Mouse (Mus musculus) stomach, postnatal 0 days (tissue): Measurements from ENCODE around the gene Nrde2. TPM values are rescaled to one million over a fixed set of nuclear protein-coding genes. Genes with fewer than 3 reads are reported as not detected.
"Not testable (repeated sequence)": the region's sequence is repeated elsewhere in the genome, so short reads cannot be mapped to it uniquely, and the experiment has no call there.

Experiments
- ATAC-seq: fragments of 200-750 bp; cut with Nextera tagmentation; 2 replicates; pipeline ENCODE4 v1.8.0; 2017; ENCODE audit not compliant: low FRiP score, low TSS enrichment
- DNase-seq: peaks from one replicate; pipeline ENCODE4 v3.0.0-alpha.2; 2016; ENCODE audit warnings: low spot score
- H3K27ac ChIP-seq: fragments of 300-500 bp; sonication (generic); replicated peaks from 2 replicates; pipeline ENCODE4 v1.5.1; 2014; ENCODE audit warnings: mild to moderate bottlenecking, control low read depth
- H3K27me3 ChIP-seq: fragments of 300-500 bp; sonication (generic); 2 replicates; pipeline ENCODE4 v1.6.1; 2014; ENCODE audit warnings: low read length; ENCODE audit not compliant: control insufficient read depth, insufficient read depth
- H3K36me3 ChIP-seq: fragments of 300-500 bp; sonication (generic); 2 replicates; pipeline ENCODE4 v1.6.1; 2014; ENCODE audit warnings: low read length, mixed read lengths; ENCODE audit not compliant: control insufficient read depth, insufficient read depth
- H3K4me1 ChIP-seq: fragments of 300-500 bp; sonication (generic); replicated peaks from 2 replicates; pipeline ENCODE4 v1.6.1; 2014; ENCODE audit warnings: antibody characterized with exemption; ENCODE audit not compliant: control insufficient read depth, insufficient read depth
- H3K4me2 ChIP-seq: fragments of 300-500 bp; sonication (generic); replicated peaks from 2 replicates; pipeline ENCODE4 v1.6.1; 2014; ENCODE audit warnings: low read depth, mild to moderate bottlenecking, control low read depth, moderate library complexity
- H3K4me3 ChIP-seq: fragments of 300-500 bp; sonication (generic); 2 replicates; pipeline ENCODE4 v1.5.1; 2014; ENCODE audit warnings: low read depth, low read length, control low read depth
- H3K9ac ChIP-seq: fragments of 300-500 bp; sonication (generic); 2 replicates; pipeline ENCODE4 v1.6.1; 2014; ENCODE audit warnings: mild to moderate bottlenecking, low read length, control low read depth, mixed read lengths
- H3K9me3 ChIP-seq: fragments of 300-500 bp; sonication (generic); 2 replicates; pipeline ENCODE4 v1.6.1; 2016; ENCODE audit warnings: low read length; ENCODE audit not compliant: control insufficient read depth
- CTCF ChIP-seq: IDR thresholded peaks from 2 replicates; pipeline ENCODE4 v1.5.1; 2016; ENCODE audit warnings: antibody characterized with exemption, low read depth, mild to moderate bottlenecking, moderate library complexity
- EP300 ChIP-seq: optimal IDR thresholded peaks from 2 replicates; pipeline ENCODE3; 2016; ENCODE audit warnings: antibody characterized with exemption
- WGBS: fragments of 180-500 bp; shearing (Covaris S2); extraction: QIAGEN DNeasy Blood & Tissue Kit; methylation state at CpG from one replicate; pipeline ENCODE4 v1.1.7; 2014; 5-methylcytosine and 5-hydroxymethylcytosine counted together
- polyA plus RNA-seq: library from polyadenylated mRNA; unstranded; fragments of >200 nt; fragmentation: Nextera tagmentation; extraction: Ambion mirVana; gene quantifications from 2 replicates; pipeline ENCODE4 v1.2.1, GENCODE M21; 2015

Gene Nrde2
- polyA plus RNA-seq, 1 experiment from 2014 or later, result 6.9 TPM

DNA sequence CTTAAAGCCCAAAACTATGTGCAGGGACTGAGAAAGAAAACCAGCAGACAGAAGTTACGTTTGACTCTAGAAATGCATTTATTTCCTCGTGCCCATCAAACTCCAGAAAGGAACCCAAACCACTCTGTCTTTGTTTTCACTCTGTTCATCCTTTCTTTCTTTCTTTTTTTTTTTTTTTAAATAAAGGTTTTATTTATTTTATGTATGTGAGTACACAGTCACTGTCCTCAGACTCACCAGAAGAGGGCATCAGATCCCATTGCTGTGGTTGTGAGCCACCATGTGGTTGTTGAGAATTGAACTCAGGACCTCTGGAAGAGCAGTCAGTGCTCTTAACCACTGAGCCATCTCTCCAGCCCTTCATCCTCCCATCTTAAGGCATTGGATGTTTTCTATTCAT lies 25.5 kb upstream of the Nrde2 start:
- not testable (repeated sequence) for H3K27me3 ChIP-seq, H3K4me2 ChIP-seq, DNase-seq, H3K36me3 ChIP-seq, H3K4me1 ChIP-seq, H3K9ac ChIP-seq, ATAC-seq, H3K9me3 ChIP-seq, H3K27ac ChIP-seq, H3K4me3 ChIP-seq
- WGBS, result 90% methylated on average over 2 of the region's 2 CpGs
- TF ChIP-seq CTCF, result peak; percentile 51

- no peak overlapping the region for H3K27ac ChIP-seq
These were observed 24.5 kb upstream of the Nrde2 start for GRCm38 (mm10) chr12:100183970-100184369.

DNA sequence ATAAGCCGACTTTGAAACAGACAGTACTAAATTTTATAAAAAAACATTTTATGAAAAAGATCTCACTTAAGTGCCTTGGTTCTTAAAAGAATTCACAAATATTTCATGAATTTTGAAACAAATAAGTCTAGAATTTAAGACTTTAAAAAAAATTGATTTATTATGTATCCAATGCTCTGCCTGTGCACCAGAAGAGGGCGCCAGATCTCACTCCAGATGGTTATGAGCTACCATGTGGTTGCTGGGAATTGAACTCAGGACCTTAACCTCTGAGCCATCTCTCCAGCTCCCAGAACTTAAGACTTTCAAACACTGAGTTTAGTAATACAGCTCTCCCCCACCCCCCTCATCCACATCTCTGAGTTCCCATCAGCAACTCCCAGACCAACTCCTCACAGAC lies 23.2 kb upstream of the Nrde2 start:
- no peak for ATAC-seq

More at GRCm38 (mm10) chr12:100183970-100184369, 24.5 kb upstream of the Nrde2 start:
- WGBS, result 60% methylated on average over 5 of the region's 5 CpGs
- no peak overlapping the region for H3K9ac ChIP-seq
- no peak overlapping the region for H3K4me2 ChIP-seq
- no peak overlapping the region for H3K4me3 ChIP-seq
- ATAC-seq (no peak), DNase-seq (no peak)
- H3K4me1 ChIP-seq, result no peaks in the 10 kb centered on the region
- H3K36me3 ChIP-seq, result no peaks in the 10 kb centered on the region
- no peaks in the 10 kb centered on the region for H3K9me3 ChIP-seq
- no peaks in the 10 kb centered on the region for H3K27me3 ChIP-seq
- TF ChIP-seq EP300 (no peak), CTCF (no peak)

DNA sequence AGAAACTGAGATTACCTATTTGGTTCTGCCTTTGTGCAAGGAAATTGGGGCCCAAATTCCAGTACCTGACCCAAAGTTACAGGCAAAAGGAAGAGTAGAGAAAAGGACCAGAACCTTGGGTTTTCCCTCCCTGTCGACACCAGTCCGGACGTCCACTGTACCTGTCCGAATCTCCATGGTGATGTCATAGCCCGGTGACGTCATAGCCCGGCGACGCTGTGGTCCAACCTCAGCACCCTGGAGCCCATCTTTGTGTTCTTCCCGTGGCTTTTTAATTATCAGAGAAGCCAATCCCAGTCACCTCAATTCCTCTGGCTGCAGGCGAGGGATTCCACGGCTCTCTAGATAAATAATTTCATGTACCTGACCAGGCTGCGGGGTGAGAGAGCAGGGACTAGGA lies 21.3 kb upstream of the Nrde2 start:
- no peak overlapping the region for H3K4me2 ChIP-seq
- TF ChIP-seq CTCF, result no peak
- no peaks in the 10 kb centered on the region for H3K36me3 ChIP-seq
- H3K27ac ChIP-seq, result no peak overlapping the region
- no peaks in the 10 kb centered on the region for H3K27me3 ChIP-seq
- H3K4me3 ChIP-seq, result no peak overlapping the region
- no peaks in the 10 kb centered on the region for H3K9me3 ChIP-seq
- no peaks in the 10 kb centered on the region for H3K4me1 ChIP-seq
- no peak for DNase-seq
- H3K9ac ChIP-seq, result no peak overlapping the region
- ATAC-seq, result no peak
- WGBS, result 85% methylated on average over 13 of the region's 13 CpGs

More for the DNA sequence above, 23.2 kb upstream of the Nrde2 start:
- no peak overlapping the region for H3K4me3 ChIP-seq
- no peaks in the 10 kb centered on the region for H3K9me3 ChIP-seq
- H3K4me1 ChIP-seq, result no peaks in the 10 kb centered on the region
- H3K27me3 ChIP-seq, result no peaks in the 10 kb centered on the region
- no peak overlapping the region for H3K9ac ChIP-seq
- no peak overlapping the region for H3K4me2 ChIP-seq
- H3K27ac ChIP-seq, result no peak overlapping the region
- H3K36me3 ChIP-seq, result no peaks in the 10 kb centered on the region
- no peak for DNase-seq
- WGBS, result 78% methylated on average over 2 of the region's 2 CpGs
- no peak for TF ChIP-seq EP300
- peak; percentile 40 for TF ChIP-seq CTCF

- Histone ChIP-seq H3K27me3 (no peaks in the 10 kb centered on the region), H3K9ac (no peak overlapping the region), H3K27ac (no peak overlapping the region), H3K36me3 (no peaks in the 10 kb centered on the region), H3K9me3 (no peaks in the 10 kb centered on the region), H3K4me3 (no peak overlapping the region), H3K4me1 (no peaks in the 10 kb centered on the region), H3K4me2 (no peak overlapping the region)
- DNase-seq, result no peak
- WGBS, result 62% methylated on average over 6 of the region's 6 CpGs
- TF ChIP-seq EP300, result no peak
- no peak for TF ChIP-seq CTCF
- ATAC-seq, result no peak
These were observed 19.5 kb upstream of the Nrde2 start for GRCm38 (mm10) chr12:100178898-100179440.

DNA sequence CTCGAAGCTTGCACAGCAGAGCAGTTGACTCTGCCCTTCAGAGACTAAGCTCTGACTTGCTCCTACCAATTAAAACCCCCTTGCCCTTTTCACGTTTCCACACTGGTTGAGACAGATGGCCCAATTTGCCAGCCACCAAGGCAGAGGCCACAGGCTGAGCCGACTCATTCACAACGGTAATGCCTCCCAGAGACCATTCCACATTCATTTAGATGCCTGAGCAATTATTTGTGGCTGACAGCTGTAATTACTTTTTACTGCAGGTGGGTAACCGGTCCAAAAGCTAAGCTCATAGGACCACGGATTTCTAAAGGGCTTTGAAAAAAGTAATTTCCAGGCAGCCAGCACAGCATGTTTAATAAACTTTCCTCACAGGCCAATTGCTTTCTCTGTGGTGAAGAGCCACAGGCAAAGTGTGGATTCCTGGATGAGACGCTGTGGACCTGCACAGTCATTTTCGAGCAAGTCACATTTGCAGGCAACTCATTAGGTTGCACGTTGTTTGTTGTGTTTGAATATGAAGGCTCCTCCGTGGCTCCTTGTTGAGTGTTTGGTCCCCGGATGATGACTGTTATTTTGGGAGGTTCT lies 17.1 kb upstream of the Nrde2 start:
- no peak overlapping the region for H3K4me2 ChIP-seq
- no peaks in the 10 kb centered on the region for H3K36me3 ChIP-seq
- 66% methylated on average over 11 of the region's 11 CpGs for WGBS
- no peak overlapping the region for H3K9ac ChIP-seq
- no peak for TF ChIP-seq CTCF
- TF ChIP-seq EP300, result no peak
- no peak for DNase-seq
- H3K9me3 ChIP-seq, result no peaks in the 10 kb centered on the region
- no peak overlapping the region for H3K4me3 ChIP-seq
- H3K4me1 ChIP-seq, result no peaks in the 10 kb centered on the region
- no peak for ATAC-seq
- no peaks in the 10 kb centered on the region for H3K27me3 ChIP-seq
- H3K27ac ChIP-seq, result no peak overlapping the region
